Mouse (Mus musculus) ovary, postnatal 36 days (tissue): ENCODE data around the gene Clip3.

Source experiments
- DNase-seq: peaks from one replicate; pipeline ENCODE4 v3.0.0; 2022; ENCODE audit warnings: low spot score, mixed read lengths

The Clip3 gene

GRCm38 (mm10) chr7:30326427-30326826, 34.9 kb downstream of the Clip3 start:
- DNase-seq = no peak

GRCm38 (mm10) chr7:30327140-30327539, 35.6 kb downstream of the Clip3 start:
- DNase-seq = no peak

GRCm38 (mm10) chr7:30328379-30328778, 36.9 kb downstream of the Clip3 start:
- no peak for DNase-seq

GRCm38 (mm10) chr7:30331887-30332286, 40.4 kb downstream of the Clip3 start:
- DNase-seq = peak; percentile 57

- DNase-seq = no peak
Measured at GRCm38 (mm10) chr7:30332622-30333259, 41.2 kb downstream of the Clip3 start.

GRCm38 (mm10) chr7:30333436-30333835, 41.9 kb downstream of the Clip3 start:
- peak; percentile 68 for DNase-seq

GRCm38 (mm10) chr7:30334563-30334962, 43.0 kb downstream of the Clip3 start:
- no peak for DNase-seq

- no peak for DNase-seq
Measured at GRCm38 (mm10) chr7:30335688-30336087, 44.2 kb downstream of the Clip3 start.

GRCm38 (mm10) chr7:30336384-30336783, 44.9 kb downstream of the Clip3 start:
- peak; percentile 78 for DNase-seq

- DNase-seq = no peak
Measured at GRCm38 (mm10) chr7:30339432-30340109, 48.0 kb downstream of the Clip3 start.

- DNase-seq = peak; percentile 73
Measured at GRCm38 (mm10) chr7:30346635-30347379, 55.3 kb downstream of the Clip3 start.

- peak; percentile 68 for DNase-seq
Measured at GRCm38 (mm10) chr7:30347828-30348227, 56.3 kb downstream of the Clip3 start.

- DNase-seq = peak; percentile 47
Measured at GRCm38 (mm10) chr7:30353279-30353822, 61.8 kb downstream of the Clip3 start.

- DNase-seq = no peak
Measured at GRCm38 (mm10) chr7:30354059-30354458, 62.5 kb downstream of the Clip3 start.
